Mouse (Mus musculus) embryo, embryonic 9.5 days (tissue): ENCODE measurements around the gene Acads.
"Not testable (repeated sequence)": the region's sequence is repeated elsewhere in the genome, so short reads cannot be mapped to it uniquely, and the experiment has no call there.

Source experiments
- DNase-seq: peaks from one replicate; pipeline ENCODE4 v3.0.0-alpha.2; 2017; ENCODE audit errors: extremely low spot score

Gene Acads

DNA sequence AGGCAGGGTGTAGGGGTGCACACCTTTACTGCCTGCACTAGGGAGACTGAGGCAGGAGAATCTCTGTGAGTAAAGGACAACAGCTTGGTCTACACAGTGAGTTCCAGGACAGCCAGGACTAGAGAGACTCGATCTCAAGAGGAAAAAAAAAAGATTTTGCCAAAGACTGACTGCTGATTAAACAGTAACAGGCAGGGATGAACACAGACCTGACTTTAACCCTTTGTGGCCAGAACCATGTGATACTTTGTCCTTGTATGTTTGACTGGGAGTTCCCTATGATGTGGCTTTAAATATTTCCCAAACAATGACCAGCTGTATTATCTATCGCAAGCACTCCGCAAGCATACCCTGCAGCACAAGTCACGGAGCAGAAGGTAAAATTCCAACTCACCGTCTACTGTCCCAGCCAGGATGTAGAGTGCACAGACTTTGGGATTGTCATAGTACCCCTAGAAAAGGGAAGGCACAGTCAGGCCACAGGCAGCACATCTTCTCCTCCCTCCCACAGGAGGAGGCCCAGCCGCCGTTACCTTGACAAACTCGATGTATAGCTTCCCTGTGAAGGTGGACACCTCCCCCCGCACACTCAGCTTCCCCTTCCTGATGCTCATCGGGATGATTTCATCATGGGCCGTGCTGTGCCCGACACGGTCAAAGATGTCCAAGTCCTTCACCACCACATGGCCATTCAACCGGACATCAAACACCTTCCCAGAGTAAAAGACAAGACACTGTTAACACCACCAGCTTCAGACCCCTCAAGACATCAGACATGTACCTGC, 30.7 kb upstream of the Acads start:
- no peak for DNase-seq

DNA sequence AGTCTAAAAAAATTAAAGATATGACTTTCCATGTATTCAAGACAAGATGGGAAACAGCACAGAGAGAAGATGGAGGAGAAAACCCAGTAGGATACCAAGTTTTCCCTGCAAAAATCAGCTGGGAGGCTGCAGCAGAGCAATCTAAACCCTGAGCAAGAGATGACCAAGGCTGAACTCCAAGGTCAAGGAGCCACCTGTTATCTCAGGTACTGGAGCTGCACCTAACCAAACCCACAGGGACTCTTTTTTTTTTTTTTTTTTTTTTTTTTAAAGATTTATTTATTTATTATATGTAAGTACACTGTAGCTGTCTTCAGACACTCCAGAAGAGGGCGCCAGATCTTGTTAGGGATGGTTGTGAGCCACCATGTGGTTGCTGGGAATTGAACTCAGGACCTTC, 29.7 kb upstream of the Acads start:
- DNase-seq: not testable (repeated sequence)

DNA sequence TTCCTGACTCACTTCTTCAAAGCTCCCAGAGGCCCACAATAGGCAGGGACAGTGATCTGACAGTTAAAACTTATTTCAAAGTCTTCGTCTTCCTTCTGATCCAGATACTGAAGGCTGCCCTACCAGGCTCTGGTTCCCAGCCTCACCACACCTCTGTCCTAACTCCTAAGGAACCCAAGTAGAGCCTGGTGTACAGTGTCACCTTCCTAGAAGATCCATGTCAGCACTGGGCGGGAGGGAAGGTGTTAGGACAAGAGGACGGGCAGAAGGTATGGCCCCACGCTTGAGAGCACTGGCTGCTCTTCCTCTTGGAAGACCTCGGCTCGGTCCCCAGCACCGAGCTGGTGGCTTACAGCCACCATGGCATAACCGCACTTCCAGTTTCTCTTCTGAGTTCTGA, 29.2 kb upstream of the Acads start:
- no peak for DNase-seq

DNA sequence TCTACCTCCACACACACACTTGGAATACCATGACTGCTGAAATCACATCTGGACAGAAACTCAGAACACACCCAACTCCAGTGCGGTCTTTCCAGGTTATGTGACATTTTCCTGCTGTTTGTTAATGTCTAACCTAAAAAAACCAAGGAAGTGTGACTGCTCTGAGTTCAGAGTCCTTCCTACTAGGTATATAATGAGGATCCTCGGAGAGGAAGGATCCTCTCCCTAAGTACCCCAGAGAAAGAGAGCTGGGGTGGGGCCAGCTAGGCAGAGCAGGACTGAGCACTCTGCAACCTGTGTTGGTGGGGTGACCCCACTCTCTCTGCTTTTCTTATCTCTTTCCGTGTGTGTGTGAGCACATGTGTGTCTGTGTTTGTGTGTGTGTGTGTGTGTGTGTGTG, 28.2 kb upstream of the Acads start:
- DNase-seq: no peak

DNA sequence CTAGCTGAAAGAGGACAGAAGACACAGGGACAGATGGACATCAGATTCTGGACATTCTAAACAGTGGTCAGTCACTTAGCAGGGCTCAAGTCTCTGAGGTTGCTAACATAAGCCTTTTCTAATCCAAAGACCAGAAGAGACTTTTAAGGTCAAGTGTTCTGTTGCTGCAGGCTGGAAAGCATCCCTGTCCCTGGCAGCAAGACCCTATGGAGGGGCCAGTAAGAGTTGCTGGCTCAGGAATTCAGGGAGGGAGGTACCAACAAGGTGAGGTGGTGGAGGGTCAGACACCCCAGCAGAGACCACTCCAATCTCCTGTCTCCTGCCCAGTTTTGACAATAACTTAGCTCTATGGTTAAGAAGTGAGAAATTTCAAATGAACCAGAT, 27.6 kb upstream of the Acads start:
- no peak for DNase-seq

DNA sequence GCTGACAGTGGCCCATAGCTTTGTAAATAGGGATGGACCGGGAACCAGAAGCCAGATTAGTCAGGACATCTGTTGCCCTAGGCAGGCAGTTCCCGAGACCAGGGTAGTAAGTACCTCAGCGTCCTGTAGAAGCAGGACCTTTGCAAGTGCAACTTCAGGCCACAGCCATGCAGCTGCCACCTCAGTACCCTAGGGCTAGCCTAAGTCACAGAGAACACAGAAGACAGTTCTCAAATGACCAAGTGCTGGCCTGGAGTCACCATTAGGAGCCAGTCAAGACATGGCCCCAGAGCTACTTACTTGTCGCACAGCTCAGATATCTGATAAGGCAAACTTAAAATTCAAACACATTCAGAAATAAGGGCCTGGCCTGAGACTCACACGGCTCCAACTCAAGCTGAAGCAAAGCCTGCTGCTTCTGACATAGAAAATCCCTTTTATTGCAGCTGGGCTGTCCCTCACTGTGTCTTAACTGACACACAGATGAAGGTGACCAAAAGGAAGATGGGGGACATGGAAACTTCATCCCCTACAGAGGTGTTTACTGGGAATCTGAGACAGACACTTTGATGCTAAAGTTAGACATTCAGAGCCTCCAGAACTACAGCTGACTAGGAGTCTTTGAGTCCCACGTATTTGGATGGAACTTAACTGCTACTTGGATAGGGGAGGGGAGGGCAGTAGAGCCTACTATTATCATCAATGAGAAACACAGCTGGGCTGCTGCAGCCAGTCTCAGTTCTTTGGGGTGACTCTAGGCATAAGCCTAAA, 27.0 kb upstream of the Acads start:
- no peak for DNase-seq

DNA sequence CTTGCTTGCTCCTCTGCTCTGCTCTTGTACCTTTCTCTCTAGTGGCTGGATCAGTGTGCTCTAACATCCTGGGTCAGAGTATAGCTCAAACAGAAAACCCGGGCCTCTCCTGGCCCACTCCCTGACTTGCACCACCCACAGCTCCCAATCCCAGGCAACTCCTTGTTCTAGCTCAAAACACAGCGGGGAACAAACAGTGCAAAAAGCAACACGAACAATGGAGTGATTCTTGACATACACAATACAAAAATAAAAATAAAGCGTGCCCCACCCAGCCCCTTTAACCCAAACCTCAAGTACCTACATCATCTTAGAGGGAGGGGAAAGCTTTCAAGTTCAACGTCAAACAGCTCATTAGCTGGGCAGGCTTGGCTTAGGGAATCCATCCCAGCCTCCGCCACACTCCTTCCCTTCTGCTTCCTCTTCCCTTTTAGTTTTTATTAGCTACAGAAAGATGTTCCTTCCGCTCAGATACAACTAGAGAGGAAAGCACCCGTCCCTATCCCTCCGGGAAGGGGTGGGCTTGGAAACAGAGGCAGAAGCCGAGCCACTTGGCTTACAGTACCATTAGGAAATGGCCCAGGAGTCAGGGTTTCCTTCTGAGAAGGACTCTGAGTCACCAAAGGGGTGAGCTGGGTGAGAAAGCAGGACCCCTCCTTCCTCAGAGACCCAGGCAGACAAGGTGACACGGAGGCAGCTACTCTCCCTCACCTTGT, 26.3 kb upstream of the Acads start:
- no peak for DNase-seq

DNA sequence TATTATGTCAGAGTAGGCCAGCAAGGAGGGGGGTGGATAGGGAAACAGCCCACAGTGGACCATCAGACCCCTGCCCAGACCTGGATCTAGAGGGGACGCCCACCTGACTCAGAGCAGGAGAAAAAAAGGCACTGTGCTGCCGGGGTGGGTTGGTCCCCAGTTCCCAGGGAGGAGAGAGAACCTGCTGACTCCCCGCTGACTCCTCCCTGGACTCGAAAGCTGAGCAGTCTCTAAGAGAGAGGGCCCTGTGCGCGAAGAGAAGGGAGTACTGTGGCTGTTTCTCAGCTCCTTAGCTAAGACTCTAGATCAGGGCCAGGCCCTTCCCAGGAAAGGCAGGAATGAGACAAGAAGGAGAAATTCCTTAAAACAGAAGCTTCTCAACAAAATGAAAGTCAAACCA, 25.3 kb upstream of the Acads start:
- no peak for DNase-seq

DNA sequence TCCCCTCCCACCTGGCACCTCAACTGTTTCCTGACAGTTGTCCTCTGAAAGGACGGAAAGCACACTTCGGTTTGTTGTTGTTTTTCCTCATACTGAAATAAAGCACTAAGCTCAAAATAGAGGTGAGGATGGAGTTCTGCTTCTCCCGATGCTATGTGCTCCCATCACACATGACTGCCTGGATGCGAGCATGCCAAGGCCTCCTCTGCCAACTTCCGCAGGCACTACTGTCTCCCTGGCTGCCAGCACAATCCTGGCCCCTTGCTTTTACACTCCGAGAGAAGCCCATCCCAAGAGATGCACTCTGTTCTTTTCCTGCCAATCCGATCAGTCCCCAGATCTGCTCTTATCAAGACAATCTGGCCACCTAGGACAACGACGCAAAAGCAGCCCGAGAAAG, 24.4 kb upstream of the Acads start:
- DNase-seq: no peak

DNA sequence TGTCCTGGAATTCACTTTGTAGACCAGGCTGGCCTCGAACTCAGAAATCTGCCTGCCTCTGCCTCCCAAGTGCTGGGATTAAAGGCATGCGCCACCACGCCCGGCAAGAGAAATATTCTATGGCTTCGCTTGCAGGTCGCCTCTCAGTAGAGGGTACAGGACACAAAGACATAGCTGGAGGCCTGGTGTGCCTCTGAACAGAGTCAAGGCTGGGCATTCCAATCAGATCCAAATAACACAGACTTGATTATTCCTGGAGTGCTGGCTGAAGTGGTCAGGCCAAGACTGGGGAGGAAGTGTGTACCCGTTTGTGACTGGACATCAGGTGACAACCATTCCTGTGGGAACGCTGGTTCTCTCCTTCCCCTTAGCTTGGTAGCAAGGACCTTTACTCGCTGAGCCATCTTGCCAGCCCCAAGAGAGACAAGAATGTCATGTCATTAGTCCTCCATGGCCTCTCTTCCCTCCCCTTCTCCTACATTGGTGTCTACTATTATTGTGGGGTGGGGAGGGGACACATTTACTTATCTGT, 23.1 kb upstream of the Acads start:
- DNase-seq: no peak

DNA sequence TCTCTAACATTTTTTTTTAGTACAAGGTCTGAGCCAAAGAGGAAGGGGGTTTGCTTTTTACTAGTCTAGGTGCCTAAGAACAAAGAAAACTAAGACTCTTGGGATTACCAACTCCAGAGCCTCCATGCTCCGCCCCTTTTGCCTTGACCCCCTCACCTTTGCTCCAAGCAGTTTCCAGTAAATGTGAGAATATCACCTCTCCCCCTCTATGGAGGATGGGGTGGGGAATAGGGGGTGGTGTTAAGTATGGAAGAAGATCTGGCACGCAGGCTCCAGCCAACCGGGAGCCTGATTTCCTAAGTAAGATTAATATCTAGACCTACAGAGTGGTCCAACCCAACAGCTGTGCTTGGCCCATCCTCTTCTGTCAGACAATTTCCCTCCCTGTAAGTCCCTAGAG, 21.6 kb upstream of the Acads start:
- no peak for DNase-seq

DNA sequence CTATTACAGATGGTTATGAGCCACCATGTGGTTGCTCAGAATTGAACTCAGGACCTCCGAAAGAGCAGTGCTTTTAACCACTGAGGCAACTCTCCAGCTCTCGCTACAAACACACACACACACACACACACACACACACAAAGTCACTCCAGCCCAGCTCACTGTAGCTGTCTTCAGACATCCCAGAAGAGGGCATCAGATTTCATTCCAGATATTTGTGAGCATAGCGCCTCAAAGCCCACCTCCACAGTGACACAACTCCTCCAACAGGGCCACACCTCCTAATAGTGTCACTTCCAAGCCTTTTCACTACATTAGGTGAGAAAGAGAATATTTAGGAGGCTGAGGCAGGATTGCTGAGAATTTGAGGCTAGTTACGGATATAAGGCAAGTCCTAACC, 20.0 kb upstream of the Acads start:
- no peak for DNase-seq

DNA sequence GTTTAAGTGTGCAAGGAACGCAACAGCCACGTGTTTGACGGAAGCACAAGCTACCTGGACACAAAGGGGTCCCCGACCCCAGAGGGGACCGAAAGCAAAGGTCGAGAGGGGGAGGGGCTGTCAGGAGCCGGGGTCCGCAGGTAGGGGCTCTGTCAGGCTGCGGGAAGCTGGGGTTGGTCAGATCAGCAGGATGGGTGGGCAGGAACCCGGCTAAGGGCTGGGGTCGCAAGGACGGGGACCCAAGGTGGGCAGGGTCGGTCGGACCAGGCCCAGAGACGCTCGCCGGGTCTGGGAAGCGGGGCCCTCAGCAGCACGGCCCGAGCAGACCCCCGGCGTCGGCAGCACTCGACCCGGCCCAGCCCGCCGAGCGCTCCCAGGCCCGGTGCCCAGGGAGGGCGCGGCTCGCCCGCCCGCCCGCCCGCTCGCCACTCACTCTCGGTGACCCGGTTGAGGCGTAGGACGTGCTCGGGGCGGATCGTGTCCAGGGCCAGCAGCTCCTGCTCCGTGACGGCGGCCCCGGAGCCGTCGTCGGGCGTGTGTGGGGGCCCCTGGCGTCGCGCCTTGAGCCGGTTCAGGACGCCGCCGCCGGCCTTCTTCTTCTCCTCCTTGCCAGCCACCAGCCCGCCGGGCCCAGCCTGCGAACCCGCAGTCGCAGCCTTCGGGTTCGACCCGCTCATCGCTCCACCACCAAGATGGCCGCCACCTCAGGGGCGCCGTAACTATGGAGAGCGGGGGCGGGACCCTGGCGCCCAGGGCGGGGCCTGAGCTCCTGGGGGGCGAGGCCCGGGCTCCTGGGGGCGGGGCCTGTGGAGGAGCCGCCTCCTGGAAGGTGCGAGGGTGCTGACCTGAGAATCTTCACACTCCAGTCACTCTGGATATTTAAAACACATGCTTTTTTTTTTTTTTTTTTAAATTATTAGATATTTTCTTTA, 15.4 kb upstream of the Acads start, which contains the start of gene Unc119b:
Gene Unc119b, minus strand, starts transcription at position 742 of the 932 bp plus-strand sequence.
- DNase-seq: peak; percentile 87

DNA sequence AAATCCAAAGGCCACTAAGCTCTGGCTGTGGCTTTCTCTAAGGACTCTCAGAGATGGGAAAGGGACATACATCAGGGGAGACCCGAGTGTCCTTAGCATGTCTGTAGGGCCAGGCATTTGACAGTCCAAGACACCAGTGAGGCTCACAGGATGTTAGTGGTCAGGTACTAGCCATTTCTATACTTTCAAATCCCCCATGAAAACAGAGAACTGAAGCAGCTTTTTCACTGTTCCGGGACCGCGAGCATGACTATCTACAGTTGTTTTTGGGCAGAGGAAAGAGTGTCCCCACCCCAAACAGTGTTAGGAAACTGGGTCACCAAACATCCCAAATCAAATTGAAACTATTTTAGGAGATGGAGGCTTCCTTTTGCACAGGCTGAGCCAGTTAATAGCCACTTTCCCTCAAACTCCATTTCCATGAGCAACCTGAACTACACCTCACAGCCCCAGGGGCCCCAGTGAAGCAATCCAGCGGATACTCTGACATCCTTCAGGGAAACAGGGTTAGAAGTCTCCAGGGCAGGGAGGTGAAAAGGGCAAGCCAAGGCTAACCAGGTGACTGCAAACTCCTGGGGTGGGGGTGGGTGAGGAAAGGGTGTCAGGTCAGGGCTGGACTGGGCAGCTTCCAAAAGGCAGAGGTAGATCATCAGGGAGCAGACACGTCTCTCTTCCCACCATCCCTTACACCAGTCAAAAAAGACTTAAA, 14.4 kb upstream of the Acads start:
- DNase-seq: no peak

DNA sequence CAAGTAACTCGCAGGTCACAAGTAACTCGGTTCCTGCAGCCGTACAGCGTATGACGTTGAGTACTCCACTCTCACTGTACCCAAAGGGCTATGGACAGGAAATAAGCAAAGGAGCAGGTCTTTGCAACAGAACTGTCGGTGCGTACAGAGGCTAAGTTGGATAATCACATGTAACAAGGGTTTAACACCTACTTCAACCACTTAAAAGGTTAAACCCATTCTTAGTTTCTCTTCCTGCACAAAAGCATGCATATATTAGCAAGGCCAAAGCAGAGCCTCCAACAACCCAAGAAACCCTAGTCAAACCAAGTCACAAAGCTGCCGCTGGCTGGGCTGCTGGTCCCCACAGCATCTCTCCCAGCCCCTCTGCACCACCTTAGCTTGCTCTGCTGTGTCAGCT, 13.3 kb upstream of the Acads start:
- DNase-seq: no peak

DNA sequence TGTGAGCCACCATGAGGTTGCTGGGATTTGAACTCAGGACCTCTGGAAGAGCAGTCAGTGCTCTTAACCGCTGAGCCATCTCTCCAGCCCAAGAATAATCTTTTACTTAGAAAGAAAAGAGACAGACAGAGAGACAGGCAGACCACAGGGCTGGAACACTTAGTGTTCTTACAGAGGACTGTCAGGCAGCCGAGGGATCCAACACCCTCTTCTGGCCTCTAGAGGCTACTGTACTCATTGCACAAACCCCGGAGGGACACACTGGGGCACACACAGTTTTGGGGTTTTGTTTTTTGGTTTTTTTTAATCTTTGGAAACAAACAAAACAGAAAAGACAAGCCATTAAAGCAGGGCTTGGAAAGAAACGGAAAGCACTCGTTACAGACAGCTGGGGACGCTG, 10.2 kb upstream of the Acads start:
- DNase-seq: no peak

DNA sequence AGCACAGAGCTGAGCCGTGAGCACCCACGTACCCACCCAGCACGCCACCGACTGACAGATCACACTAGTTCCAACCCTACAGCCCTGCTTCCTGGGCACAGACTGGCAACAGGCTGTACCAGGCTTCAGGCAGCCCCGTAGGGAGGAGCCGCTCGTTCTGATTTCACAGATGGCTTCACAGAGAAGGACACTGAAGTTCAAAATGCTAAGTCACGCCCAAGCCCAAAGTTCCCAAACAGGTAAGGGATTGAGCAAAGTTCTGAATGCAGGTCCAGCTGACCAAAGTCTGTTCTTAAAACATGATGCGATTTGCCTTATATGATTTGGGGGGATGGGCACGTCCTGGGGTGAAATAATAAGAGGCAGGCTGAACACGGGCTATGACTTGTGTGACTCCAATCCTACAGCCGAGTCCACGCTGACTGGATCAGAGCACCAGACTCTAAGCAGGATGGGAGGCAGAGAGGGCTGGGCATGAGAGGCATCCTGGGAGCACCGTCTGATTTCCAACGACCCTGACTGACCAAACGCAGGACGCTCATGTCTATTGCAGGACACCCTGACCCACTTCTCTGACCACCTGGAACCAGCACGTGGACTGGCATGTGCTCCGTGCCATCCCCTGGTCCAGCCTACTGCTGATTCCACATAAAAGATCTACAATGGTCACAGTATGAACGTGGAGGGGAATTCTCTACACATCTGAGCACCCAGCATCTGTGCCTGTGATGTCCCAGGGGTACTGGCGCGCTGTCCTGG, 8.5 kb upstream of the Acads start:
- no peak for DNase-seq

DNA sequence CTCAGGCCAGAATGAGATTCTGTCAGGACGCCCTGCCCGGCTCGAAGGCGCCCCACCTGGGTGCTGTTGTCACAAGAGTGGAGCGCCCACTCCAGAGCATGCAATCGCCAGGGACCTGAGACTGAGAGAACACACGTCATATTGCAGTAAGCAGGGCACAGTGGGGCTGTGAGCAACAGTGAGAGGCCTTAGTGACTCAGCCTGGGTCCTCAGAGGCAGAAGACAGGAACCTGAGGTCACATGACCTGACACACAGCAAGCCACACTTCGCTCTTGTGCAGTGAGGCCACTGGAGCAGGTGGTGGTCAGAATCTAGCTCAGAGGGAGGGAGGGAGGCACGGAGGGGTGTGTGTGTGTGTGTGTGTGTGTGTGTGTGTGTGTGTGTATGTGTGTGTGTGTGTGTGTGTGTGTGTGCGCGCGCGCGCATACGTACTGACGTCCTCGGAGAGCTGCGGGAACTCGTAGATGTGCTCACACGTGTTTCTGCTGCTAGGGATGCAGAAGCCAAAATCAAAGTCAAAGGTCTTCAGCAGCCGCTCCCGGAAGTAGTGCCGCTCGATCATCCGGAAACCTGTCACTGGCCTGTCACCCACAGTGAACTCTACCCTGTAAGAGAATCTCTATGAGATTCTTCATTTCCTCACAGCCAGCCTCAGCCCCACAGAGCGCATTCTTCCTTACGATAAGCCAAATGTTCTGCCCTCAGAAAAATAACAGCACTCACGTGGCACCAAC, 7.6 kb upstream of the Acads start:
- DNase-seq: no peak

DNA sequence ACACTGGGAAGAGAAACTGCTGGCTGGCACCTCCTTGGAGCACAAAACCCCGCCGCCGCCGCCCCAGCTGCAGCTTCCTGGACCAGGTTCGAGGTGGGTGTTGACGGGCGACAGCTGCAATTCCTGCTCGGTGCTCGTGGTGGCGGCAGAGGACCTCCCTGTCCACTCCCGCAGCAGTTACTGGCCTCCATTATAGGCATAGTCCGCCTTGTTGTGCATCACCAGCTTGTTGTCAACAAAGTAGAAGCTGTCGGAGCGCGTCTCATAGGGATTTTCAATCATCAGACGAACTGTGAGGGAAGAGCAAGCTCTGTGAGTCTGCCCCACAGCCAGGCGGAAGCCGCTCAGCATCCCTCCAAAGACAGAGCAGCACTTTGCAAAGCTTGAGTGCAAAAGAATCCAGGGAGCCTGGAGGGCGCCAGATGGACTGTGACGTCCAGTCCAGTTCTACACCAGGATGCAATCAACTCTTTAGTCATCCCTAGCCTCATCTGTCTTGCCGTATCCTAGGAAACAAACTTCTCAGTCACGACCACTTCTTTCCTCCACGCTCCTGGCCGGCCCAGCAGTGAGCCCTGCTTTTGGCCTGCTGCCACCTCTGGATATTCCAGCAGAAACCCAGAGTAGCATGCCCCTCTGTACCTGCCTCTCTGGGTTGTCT, 6.2 kb upstream of the Acads start:
- DNase-seq: peak; percentile 78
